Mouse (Mus musculus) cortical plate, adult 2 months (tissue): ENCODE measurements at regions not wholly inside any gene's neighbourhood (a gene's known extent, or its start where the extent isn't known, plus 50 kb on each side); places are given as distances from the start of the nearest gene placed in this dataset.

Experiments
- CTCF ChIP-seq: fragments of 200-500 bp; IDR thresholded peaks from 2 replicates; pipeline ENCODE4 v1.5.1; 2011; ENCODE audit warnings: mild to moderate bottlenecking, control low read depth, low read length; ENCODE audit not compliant: insufficient read depth; ENCODE audit errors: extremely low read depth
- POLR2A ChIP-seq: fragments of 200-500 bp; IDR thresholded peaks from 2 replicates; pipeline ENCODE4 v1.6.1; 2011; ENCODE audit warnings: mild to moderate bottlenecking, low read length, control low read depth; ENCODE audit not compliant: insufficient read depth; ENCODE audit errors: extremely low read depth

GRCm38 (mm10) chr3:144087771-144088170 is 117.2 kb downstream of the Lmo4 start:
- no peak for TF ChIP-seq CTCF
- TF ChIP-seq POLR2A, result no peak
